Mouse (Mus musculus): ENCODE data around the gene Rflnb.
A peak's percentile ranks its signal among the peaks of the same experiment; 100 is the strongest.

The Rflnb gene

GRCm38 (mm10) chr11:75992481-75992880, 35.1 kb downstream of the Rflnb start:
- peaks cover 10% of the 10 kb centered on the region for H3K4me1 ChIP-seq (replicated peaks; ENCODE audit: low read depth, low read length)

GRCm38 (mm10) chr11:75991911-75992310, 35.7 kb downstream of the Rflnb start:
- Histone ChIP-seq H3K27me3 (ENCODE audit: insufficient read depth, low read length) (peaks cover 6% of the 10 kb centered on the region), H3K9me3 (ENCODE audit: low read length) (no peaks in the 10 kb centered on the region), H3K4me3 (replicated peaks; ENCODE audit: low read length) (no peak overlapping the region), H3K4me1 (replicated peaks; ENCODE audit: low read depth, low read length) (peaks cover 10% of the 10 kb centered on the region), H3K36me3 (ENCODE audit: insufficient read depth, low read length) (no peaks in the 10 kb centered on the region)
- TF ChIP-seq POU5F1 (IDR thresholded peaks at IDR 0.05; ENCODE audit: borderline replicate concordance, low read length) (no peak), NANOG (IDR thresholded peaks at IDR 0.05; ENCODE audit: borderline replicate concordance, low read length) (no peak), CTCF (conservative IDR thresholded peaks at IDR 0.05; ENCODE audit: low read length) (peak; percentile 16; the same call in 1 of the 2 replicates)

More at GRCm38 (mm10) chr11:75992481-75992880, 35.1 kb downstream of the Rflnb start:
- TF ChIP-seq POU5F1 (IDR thresholded peaks at IDR 0.05; ENCODE audit: borderline replicate concordance, low read length) (no peak), NANOG (IDR thresholded peaks at IDR 0.05; ENCODE audit: borderline replicate concordance, low read length) (no peak), CTCF (conservative IDR thresholded peaks at IDR 0.05; ENCODE audit: low read length) (no peak)
- Histone ChIP-seq H3K36me3 (ENCODE audit: insufficient read depth, low read length) (no peaks in the 10 kb centered on the region), H3K27me3 (ENCODE audit: insufficient read depth, low read length) (peaks cover 6% of the 10 kb centered on the region), H3K9me3 (ENCODE audit: low read length) (no peaks in the 10 kb centered on the region), H3K4me3 (replicated peaks; ENCODE audit: low read length) (no peak overlapping the region)

GRCm38 (mm10) chr11:75990965-75991835, 36.4 kb downstream of the Rflnb start:
- Histone ChIP-seq H3K36me3 (ENCODE audit: insufficient read depth, low read length) (no peaks in the 10 kb centered on the region), H3K27me3 (ENCODE audit: insufficient read depth, low read length) (peaks cover 6% of the 10 kb centered on the region), H3K4me1 (replicated peaks; ENCODE audit: low read depth, low read length) (peaks cover 10% of the 10 kb centered on the region), H3K9me3 (ENCODE audit: low read length) (no peaks in the 10 kb centered on the region), H3K4me3 (replicated peaks; ENCODE audit: low read length) (no peak overlapping the region)
- TF ChIP-seq NANOG (IDR thresholded peaks at IDR 0.05; ENCODE audit: borderline replicate concordance, low read length) (no peak), CTCF (conservative IDR thresholded peaks at IDR 0.05; ENCODE audit: low read length) (peak; percentile 96)

GRCm38 (mm10) chr11:75985948-75986347, 41.6 kb downstream of the Rflnb start:
- Histone ChIP-seq H3K4me1 (replicated peaks; ENCODE audit: low read depth, low read length) (peaks cover 3% of the 10 kb centered on the region; the same call in 1 of the 2 replicates), H3K4me3 (replicated peaks; ENCODE audit: low read length) (no peak overlapping the region), H3K9me3 (ENCODE audit: low read length) (no peaks in the 10 kb centered on the region), H3K36me3 (ENCODE audit: insufficient read depth, low read length) (no peaks in the 10 kb centered on the region), H3K27me3 (ENCODE audit: insufficient read depth, low read length) (no peaks in the 10 kb centered on the region; the same call in 1 of the 2 replicates)
- no peak for TF ChIP-seq NANOG (IDR thresholded peaks at IDR 0.05; ENCODE audit: borderline replicate concordance, low read length)
- no peak for TF ChIP-seq POU5F1 (IDR thresholded peaks at IDR 0.05; ENCODE audit: borderline replicate concordance, low read length)
- no peak for TF ChIP-seq CTCF (conservative IDR thresholded peaks at IDR 0.05; ENCODE audit: low read length)

- H3K9me3 ChIP-seq (ENCODE audit: low read length): no peaks in the 10 kb centered on the region
- H3K27me3 ChIP-seq (ENCODE audit: insufficient read depth, low read length): no peaks in the 10 kb centered on the region; the same call in 1 of the 2 replicates
- H3K4me3 ChIP-seq (replicated peaks; ENCODE audit: low read length): no peak overlapping the region
- no peaks in the 10 kb centered on the region for H3K36me3 ChIP-seq (ENCODE audit: insufficient read depth, low read length)
- no peaks in the 10 kb centered on the region for H3K4me1 ChIP-seq (replicated peaks; ENCODE audit: low read depth, low read length)
- TF ChIP-seq CTCF (conservative IDR thresholded peaks at IDR 0.05; ENCODE audit: low read length) (no peak), NANOG (IDR thresholded peaks at IDR 0.05; ENCODE audit: borderline replicate concordance, low read length) (no peak), POU5F1 (IDR thresholded peaks at IDR 0.05; ENCODE audit: borderline replicate concordance, low read length) (no peak)
These were observed 43.0 kb downstream of the Rflnb start for GRCm38 (mm10) chr11:75984581-75984980.

GRCm38 (mm10) chr11:75983194-75983593, 44.4 kb downstream of the Rflnb start:
- TF ChIP-seq CTCF (conservative IDR thresholded peaks at IDR 0.05; ENCODE audit: low read length) (peak; percentile 30), POU5F1 (IDR thresholded peaks at IDR 0.05; ENCODE audit: borderline replicate concordance, low read length) (no peak)
- no peaks in the 10 kb centered on the region for H3K36me3 ChIP-seq (ENCODE audit: insufficient read depth, low read length)
- no peak overlapping the region for H3K4me3 ChIP-seq (replicated peaks; ENCODE audit: low read length)
- H3K4me1 ChIP-seq (replicated peaks; ENCODE audit: low read depth, low read length): no peaks in the 10 kb centered on the region
- H3K9me3 ChIP-seq (ENCODE audit: low read length): no peaks in the 10 kb centered on the region
- H3K27me3 ChIP-seq (ENCODE audit: insufficient read depth, low read length): no peaks in the 10 kb centered on the region

GRCm38 (mm10) chr11:75980413-75980812, 47.2 kb downstream of the Rflnb start:
- H3K4me3 ChIP-seq (replicated peaks; ENCODE audit: low read length): no peak overlapping the region
- no peaks in the 10 kb centered on the region for H3K9me3 ChIP-seq (ENCODE audit: low read length)
- no peaks in the 10 kb centered on the region; the same call in 1 of the 2 replicates for H3K4me1 ChIP-seq (replicated peaks; ENCODE audit: low read depth, low read length)
- H3K27me3 ChIP-seq (ENCODE audit: insufficient read depth, low read length): no peaks in the 10 kb centered on the region
- no peaks in the 10 kb centered on the region for H3K36me3 ChIP-seq (ENCODE audit: insufficient read depth, low read length)
- TF ChIP-seq POU5F1 (IDR thresholded peaks at IDR 0.05; ENCODE audit: borderline replicate concordance, low read length): no peak
- no peak for TF ChIP-seq NANOG (IDR thresholded peaks at IDR 0.05; ENCODE audit: borderline replicate concordance, low read length)
- no peak for TF ChIP-seq CTCF (conservative IDR thresholded peaks at IDR 0.05; ENCODE audit: low read length)

GRCm38 (mm10) chr11:75978051-75978450, 49.5 kb downstream of the Rflnb start:
- H3K9me3 ChIP-seq (ENCODE audit: low read length): peaks cover 6% of the 10 kb centered on the region; the same call in 1 of the 2 replicates
- no peak overlapping the region for H3K4me3 ChIP-seq (replicated peaks; ENCODE audit: low read length)
- TF ChIP-seq CTCF (conservative IDR thresholded peaks at IDR 0.05; ENCODE audit: low read length) (no peak), POU5F1 (IDR thresholded peaks at IDR 0.05; ENCODE audit: borderline replicate concordance, low read length) (no peak), NANOG (IDR thresholded peaks at IDR 0.05; ENCODE audit: borderline replicate concordance, low read length) (no peak)
- no peaks in the 10 kb centered on the region; the same call in 1 of the 2 replicates for H3K4me1 ChIP-seq (replicated peaks; ENCODE audit: low read depth, low read length)
- no peaks in the 10 kb centered on the region for H3K36me3 ChIP-seq (ENCODE audit: insufficient read depth, low read length)
- no peaks in the 10 kb centered on the region for H3K27me3 ChIP-seq (ENCODE audit: insufficient read depth, low read length)
